Mouse (Mus musculus) embryonic facial prominence, embryonic 10.5 days (tissue): ENCODE results near the gene Slc38a6. TPM values are rescaled to one million over a fixed set of nuclear protein-coding genes. Genes with fewer than 3 reads are reported as not detected.
A peak's percentile ranks its signal among the peaks of the same experiment; 100 is the strongest.

Source experiments
- DNase-seq: peaks from one replicate; pipeline ENCODE4 v3.0.0-alpha.2; 2017; ENCODE audit warnings: low spot score
- H3K27ac ChIP-seq: fragments of 300-500 bp; sonication (generic); replicated peaks from 2 replicates; pipeline ENCODE4 v1.5.1; 2016; ENCODE audit warnings: mild to moderate bottlenecking
- H3K27me3 ChIP-seq: fragments of 300-500 bp; sonication (generic); replicated peaks from 2 replicates; pipeline ENCODE4 v1.6.1; 2016; ENCODE audit warnings: low read depth, mild to moderate bottlenecking; ENCODE audit not compliant: poor library complexity, severe bottlenecking
- H3K36me3 ChIP-seq: fragments of 300-500 bp; sonication (generic); replicated peaks from 2 replicates; pipeline ENCODE4 v1.6.1; 2016; ENCODE audit warnings: mild to moderate bottlenecking, moderate library complexity
- H3K4me1 ChIP-seq: fragments of 300-500 bp; sonication (generic); 2 replicates; pipeline ENCODE4 v1.6.1; 2016
- H3K4me3 ChIP-seq: fragments of 300-500 bp; sonication (generic); 2 replicates; pipeline ENCODE4 v1.5.1; 2016; ENCODE audit warnings: mild to moderate bottlenecking, moderate library complexity
- H3K9me3 ChIP-seq: fragments of 300-500 bp; sonication (generic); 2 replicates; pipeline ENCODE4 v1.6.1; 2016; ENCODE audit warnings: mild to moderate bottlenecking
- WGBS: fragments of 180-500 bp; shearing (Covaris S2); methylation state at CpG from one replicate; pipeline ENCODE4 v1.1.7; 2016; 5-methylcytosine and 5-hydroxymethylcytosine counted together
- polyA plus RNA-seq: library from polyadenylated mRNA; unstranded; fragments of >200 nt; fragmentation: Nextera tagmentation; extraction: Ambion mirVana; gene quantifications from 2 replicates; pipeline ENCODE4 v1.2.1, GENCODE M21; 2016

Gene Slc38a6
- polyA plus RNA-seq, 1 experiment from 2014 or later: 10.0 TPM

DNA sequence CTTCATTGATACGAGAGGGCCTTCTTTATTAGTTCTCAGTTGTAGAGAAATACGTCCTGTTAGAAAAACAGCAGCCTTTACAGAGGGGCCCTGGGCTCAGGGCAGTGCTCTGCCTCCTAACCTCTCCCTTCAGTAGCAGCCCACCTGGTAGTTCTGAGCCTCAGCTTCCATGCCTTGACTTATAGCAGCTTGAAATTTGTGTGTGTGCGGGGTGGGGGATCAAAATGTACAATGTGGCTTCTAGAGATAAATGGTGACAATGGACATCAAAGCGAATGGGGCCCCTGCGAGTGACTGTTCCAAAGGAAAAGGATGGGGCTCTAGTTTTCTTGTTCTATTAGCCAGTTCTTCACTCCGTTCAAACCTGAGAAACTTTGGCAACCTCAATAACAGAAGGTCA, 76.8 kb downstream of the Slc38a6 start:
- Histone ChIP-seq H3K9me3 (no peaks in the 10 kb centered on the region), H3K36me3 (peaks cover 4% of the 10 kb centered on the region; the same call in 1 of the 2 replicates), H3K27me3 (no peaks in the 10 kb centered on the region), H3K27ac (no peak overlapping the region), H3K4me1 (peaks cover 32% of the 10 kb centered on the region), H3K4me3 (no peak overlapping the region)
- WGBS: 88% methylated on average over 6 of the region's 6 CpGs
- DNase-seq: no peak

DNA sequence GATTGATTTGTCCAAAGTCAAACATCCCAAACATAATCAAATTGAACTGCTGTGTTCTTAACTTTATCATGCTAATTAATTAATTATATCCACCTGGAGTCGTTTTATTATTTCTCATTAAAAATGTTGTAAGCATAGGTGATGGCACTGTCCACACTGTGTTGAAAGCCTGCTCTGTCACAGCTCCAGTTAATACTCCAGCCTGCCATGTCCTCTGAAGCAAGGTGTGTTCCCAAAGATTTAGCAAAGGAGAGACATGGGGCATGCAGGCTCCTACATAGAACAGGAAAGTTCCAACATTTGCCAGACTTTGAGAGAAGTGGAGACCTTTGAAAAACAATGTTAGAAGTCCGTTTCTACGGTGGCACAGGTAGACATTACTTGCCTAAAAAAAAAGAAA, 77.4 kb downstream of the Slc38a6 start:
- no peak for DNase-seq
- Histone ChIP-seq H3K4me3 (no peak overlapping the region), H3K27me3 (no peaks in the 10 kb centered on the region), H3K9me3 (no peaks in the 10 kb centered on the region), H3K4me1 (peaks cover 37% of the 10 kb centered on the region), H3K36me3 (no peaks in the 10 kb centered on the region), H3K27ac (no peak overlapping the region)
- 93% methylated on average over 3 of the region's 3 CpGs for WGBS

DNA sequence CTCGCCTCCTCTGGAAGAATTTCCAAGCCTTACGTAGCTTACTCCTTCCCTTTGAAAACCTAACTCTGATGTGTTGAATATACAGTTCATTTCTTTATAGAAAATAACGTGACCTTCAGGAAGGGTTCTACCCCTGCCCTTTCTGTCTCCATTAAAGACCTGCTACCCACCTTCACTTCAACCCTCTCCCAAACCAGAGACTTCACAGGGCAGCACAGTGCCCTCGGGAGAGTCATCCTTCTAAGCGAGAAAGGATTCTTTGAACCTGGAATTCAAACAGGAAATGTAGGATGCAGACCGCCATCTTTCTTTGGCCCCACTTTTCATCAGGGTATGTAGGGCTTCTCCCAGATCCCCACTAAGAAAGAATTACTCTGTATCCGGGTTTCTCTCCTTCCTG, 80.0 kb downstream of the Slc38a6 start:
- Histone ChIP-seq H3K27ac (peak overlapping the region; percentile 37; the same call in 1 of the 2 replicates), H3K36me3 (no peaks in the 10 kb centered on the region), H3K4me3 (no peak overlapping the region), H3K9me3 (no peaks in the 10 kb centered on the region), H3K27me3 (no peaks in the 10 kb centered on the region), H3K4me1 (peaks cover 30% of the 10 kb centered on the region)
- WGBS: 86% methylated on average over 7 of the region's 7 CpGs
- DNase-seq: no peak

DNA sequence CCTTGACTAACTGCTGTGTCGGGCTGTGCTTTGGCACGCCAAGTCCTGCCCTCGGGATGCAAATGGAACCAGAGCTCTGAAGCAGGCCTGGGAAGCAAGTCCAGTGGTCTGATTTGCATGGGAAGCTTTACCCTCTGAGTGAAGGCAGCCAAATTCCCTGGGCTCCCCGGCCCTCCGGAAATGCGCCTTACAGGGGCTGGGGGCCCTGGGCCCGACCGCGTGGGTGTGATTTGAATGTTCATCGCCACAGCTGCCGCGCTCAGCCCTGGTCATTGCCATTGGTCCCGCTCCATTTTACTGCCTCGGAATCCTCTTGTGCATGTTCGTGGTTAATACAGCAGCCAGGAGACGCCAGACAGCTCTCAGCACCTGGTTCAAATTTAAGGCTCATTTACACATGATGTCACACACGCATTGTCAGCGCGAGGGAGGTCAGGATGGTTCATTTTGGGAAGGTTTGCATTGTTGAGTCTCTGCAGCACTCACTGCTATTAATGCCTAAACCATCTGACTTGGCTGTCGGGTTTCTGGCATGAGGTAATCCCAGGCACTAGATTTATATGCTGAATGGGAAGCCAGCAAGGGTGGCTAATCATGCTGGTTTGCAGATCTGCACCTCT, 81.0 kb downstream of the Slc38a6 start:
- Histone ChIP-seq H3K4me3 (peak overlapping the region; percentile 40), H3K9me3 (no peaks in the 10 kb centered on the region), H3K27me3 (no peaks in the 10 kb centered on the region), H3K36me3 (no peaks in the 10 kb centered on the region), H3K4me1 (peaks cover 30% of the 10 kb centered on the region), H3K27ac (peak overlapping the region; percentile 86)
- 17% methylated on average over 20 of the region's 20 CpGs for WGBS
- peak; percentile 77 for DNase-seq

DNA sequence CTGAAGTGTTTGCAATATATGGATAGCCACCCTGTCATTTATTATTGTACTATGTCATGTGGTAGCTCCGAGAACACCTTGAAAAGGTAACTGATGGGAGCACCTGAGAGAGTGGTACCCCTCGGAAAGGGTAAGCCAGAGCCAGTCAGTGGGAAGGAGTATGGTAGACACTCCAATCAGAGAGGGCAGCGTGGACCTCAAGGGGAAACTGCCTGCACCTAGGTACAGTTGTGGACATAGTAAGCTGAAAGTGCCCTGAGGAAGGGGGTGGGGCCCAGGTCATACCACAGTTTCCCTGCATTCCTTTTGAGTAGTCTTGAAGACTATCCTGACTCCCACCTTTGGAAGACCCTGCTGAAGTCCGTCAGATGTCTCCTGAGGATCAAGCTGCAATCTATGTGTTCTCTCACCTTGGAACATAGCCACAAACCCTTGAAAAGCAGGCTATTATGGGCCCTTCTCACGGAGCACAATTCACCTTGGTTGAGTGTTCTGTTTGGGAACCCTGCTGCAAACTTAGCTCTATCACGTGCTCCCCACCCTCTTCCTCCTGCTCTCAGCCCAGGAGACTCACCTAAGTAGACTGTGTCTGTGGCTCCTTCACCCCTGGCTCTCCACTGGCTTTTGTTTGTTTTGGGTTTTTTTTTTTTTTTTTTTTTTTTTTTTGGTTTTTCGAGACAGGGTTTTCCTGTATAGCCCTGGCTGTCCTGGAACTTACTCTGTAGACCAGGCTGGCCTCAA, 82.5 kb downstream of the Slc38a6 start:
- WGBS: 85% methylated on average over 7 of the region's 7 CpGs
- 0 out of 2 replicates have a peak overlapping the region, but pooled peaks have one; percentile 86 for H3K27ac ChIP-seq
- DNase-seq: no peak

DNA sequence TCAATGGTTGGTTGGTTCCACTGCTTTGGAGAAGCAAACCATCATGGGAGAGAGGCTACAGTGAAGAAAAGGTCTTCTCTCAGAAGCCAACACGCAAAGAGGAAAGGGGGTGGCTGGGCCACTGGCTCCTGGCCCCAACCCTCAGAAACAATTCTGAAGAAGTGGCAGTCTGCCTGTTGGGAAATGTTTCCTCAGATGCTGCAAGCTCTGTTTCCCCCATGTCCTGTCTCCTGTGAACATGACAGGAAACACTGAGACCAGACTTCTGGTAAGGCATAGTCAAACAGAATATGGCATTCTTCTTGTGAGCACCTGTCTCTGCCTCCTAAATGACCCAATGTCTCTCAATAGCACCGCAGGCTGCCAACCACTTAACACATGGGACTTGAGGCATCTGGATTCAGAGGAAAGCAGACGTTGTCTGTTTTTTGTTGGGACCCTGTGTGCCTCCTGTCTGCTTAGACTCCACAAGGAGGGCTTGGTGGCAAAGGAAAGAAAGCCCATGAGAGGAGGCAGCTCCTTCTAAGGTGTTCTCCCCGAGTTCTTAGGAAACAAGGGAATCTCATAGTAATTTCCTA, 83.9 kb downstream of the Slc38a6 start:
- H3K4me1 ChIP-seq: peaks cover 30% of the 10 kb centered on the region
- no peaks in the 10 kb centered on the region for H3K36me3 ChIP-seq
- no peaks in the 10 kb centered on the region for H3K27me3 ChIP-seq
- 81% methylated on average over 4 of the region's 4 CpGs for WGBS
- H3K9me3 ChIP-seq: no peaks in the 10 kb centered on the region
- no peak overlapping the region for H3K4me3 ChIP-seq
- no peak overlapping the region for H3K27ac ChIP-seq
- no peak for DNase-seq

More for the DNA sequence above, 82.5 kb downstream of the Slc38a6 start:
- Histone ChIP-seq H3K9me3 (no peaks in the 10 kb centered on the region), H3K36me3 (no peaks in the 10 kb centered on the region), H3K4me1 (peaks cover 30% of the 10 kb centered on the region), H3K27me3 (no peaks in the 10 kb centered on the region), H3K4me3 (no peak overlapping the region)

DNA sequence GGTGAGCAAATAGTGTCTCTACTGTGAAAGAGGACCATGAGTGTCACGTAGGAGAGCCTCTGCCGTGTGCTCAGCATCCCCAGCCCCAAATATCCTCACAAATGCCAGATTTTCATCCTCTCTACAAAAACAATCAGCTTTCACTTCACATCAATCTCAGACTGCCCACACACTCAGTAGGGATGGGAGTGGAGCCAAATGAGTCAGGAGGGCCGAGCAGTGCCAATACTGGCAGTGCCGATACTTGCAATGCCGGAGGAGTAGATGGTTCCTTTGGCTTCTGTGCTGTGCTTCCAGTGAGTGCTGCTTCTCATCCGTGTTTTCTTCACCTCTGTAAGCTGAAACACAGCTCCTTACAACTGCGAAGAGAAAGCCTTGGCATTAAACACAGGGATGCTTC, 84.6 kb downstream of the Slc38a6 start:
- no peak overlapping the region for H3K4me3 ChIP-seq
- H3K27ac ChIP-seq: 0 out of 2 replicates have a peak overlapping the region, but pooled peaks have one; percentile 6
- no peaks in the 10 kb centered on the region for H3K36me3 ChIP-seq
- H3K9me3 ChIP-seq: no peaks in the 10 kb centered on the region
- no peaks in the 10 kb centered on the region for H3K27me3 ChIP-seq
- peaks cover 28% of the 10 kb centered on the region for H3K4me1 ChIP-seq
- DNase-seq: no peak
- WGBS: 88% methylated on average over 7 of the region's 7 CpGs

DNA sequence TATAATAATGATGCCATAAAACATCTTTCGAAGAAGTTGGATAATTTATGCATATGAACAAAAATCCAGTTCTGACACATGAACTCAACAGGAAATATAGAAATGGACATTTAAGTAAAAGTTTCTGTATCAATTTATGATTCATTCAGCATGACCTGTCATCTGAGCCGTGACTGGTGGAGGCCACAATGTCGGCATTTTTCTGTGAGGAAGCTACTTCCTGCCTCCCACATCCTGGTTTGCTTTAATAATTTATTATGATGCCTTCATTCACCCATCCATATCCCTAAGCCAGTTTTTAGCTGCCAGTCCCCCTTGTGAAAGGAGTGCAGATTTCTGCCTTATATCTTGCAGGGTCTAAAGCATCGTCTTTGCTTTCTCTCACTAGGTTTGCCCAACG, 91.4 kb downstream of the Slc38a6 start:
- WGBS: 93% methylated on average over 5 of the region's 5 CpGs

DNA sequence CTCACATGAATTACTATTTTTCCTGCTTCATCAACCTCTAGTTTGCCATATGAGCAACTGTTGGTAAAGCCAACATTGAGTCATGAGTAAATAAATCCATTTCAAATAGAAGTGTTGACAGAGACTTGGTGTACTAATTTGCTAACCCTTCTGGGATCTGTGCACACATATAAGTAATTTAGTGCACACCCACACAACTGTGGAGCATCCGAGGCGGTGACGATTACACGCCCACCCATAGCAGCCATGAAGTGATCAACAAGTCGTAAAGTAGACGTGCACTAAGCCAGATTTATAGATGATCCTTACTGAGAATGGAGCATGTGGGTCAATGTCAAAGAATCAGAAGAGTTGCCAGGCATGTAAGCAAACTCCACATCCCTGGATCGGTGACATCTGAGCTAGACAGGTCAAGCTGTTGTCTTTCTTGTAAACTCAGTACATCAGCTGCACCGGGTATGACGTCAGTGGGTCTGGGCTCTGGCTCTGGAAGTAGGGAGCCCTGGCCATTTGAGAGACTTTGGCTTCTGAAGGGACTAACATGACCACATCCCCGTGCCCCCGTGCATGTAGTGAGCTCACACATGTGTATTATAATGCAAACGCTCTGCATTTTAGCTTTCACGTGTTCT, 92.3 kb downstream of the Slc38a6 start:
- Histone ChIP-seq H3K4me1 (peaks cover 34% of the 10 kb centered on the region), H3K36me3 (no peaks in the 10 kb centered on the region), H3K9me3 (no peaks in the 10 kb centered on the region), H3K4me3 (no peak overlapping the region), H3K27ac (no peak overlapping the region), H3K27me3 (no peaks in the 10 kb centered on the region)
- 93% methylated on average over 13 of the region's 13 CpGs for WGBS
- no peak for DNase-seq

More for the DNA sequence above, 91.4 kb downstream of the Slc38a6 start:
- Histone ChIP-seq H3K27me3 (no peaks in the 10 kb centered on the region), H3K27ac (no peak overlapping the region), H3K9me3 (no peaks in the 10 kb centered on the region), H3K4me1 (peaks cover 25% of the 10 kb centered on the region), H3K4me3 (no peak overlapping the region), H3K36me3 (no peaks in the 10 kb centered on the region)
- no peak for DNase-seq

DNA sequence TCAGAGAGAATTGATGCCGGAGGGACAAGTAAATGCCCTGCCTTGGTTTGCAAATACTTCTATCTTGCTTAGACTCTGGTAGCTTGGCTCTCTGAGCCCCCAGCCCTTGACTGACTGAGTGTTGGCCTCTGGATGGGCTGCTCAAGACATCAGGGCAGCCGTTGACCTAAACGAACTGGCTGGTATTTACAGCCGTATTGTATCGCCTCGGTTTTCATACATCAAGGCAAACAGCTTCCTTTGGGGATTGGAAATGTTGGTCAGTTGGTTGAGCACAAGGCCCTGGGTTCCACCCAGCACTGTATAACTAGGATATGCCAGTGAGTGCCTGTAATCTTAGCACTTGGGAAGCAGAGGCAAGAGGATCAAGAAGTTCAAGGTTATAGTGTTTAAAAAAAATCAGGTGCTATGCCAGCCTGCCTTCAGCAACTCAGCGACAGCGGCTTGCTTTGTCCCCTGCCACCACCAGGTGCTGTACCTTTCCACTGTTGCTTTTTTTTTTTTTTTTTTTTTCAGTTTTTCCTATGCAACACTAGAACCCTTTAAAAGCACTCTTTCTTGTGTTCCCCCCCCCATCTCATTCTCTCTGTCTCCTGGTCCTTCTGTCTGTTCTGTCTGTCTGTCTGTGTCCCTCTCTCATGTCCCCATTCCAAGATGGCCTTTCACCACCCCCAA, 94.2 kb downstream of the Slc38a6 start:
- no peaks in the 10 kb centered on the region for H3K36me3 ChIP-seq
- 84% methylated on average over 8 of the region's 8 CpGs for WGBS
- no peak for DNase-seq

DNA sequence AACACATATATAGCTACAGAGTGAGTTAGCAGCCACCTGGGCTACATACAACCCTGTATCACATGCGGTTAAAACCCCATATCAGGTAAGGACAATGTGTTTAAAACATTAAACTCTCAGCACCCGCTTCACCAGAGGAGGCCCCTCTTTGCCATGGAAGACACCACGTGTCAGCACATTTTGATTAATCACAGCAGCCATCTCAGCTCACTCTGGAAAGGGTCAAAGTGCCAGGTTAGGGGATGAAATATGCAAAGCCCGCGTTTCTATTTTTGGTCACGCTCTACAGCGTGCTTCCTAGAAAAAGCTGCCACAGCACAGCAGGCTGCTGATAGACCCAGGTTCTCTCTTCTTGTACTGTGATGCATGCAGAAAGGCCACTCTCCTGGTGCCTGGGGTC, 94.9 kb downstream of the Slc38a6 start:
- no peak for DNase-seq
- H3K4me1 ChIP-seq: peaks cover 49% of the 10 kb centered on the region
- H3K4me3 ChIP-seq: no peak overlapping the region
- H3K27ac ChIP-seq: peak overlapping the region; percentile 60
- no peaks in the 10 kb centered on the region for H3K36me3 ChIP-seq
- 67% methylated on average over 7 of the region's 7 CpGs for WGBS
- H3K27me3 ChIP-seq: no peaks in the 10 kb centered on the region
- no peaks in the 10 kb centered on the region for H3K9me3 ChIP-seq

More for the DNA sequence above, 94.2 kb downstream of the Slc38a6 start:
- H3K4me1 ChIP-seq: peaks cover 48% of the 10 kb centered on the region
- H3K27ac ChIP-seq: peak overlapping the region; percentile 24; the same call in 1 of the 2 replicates
- H3K9me3 ChIP-seq: no peaks in the 10 kb centered on the region
- H3K27me3 ChIP-seq: no peaks in the 10 kb centered on the region
- no peak overlapping the region for H3K4me3 ChIP-seq
